Mouse (Mus musculus) thymus, postnatal 0 days (tissue): ENCODE measurements around the gene Mast2. TPM values are rescaled to one million over a fixed set of nuclear protein-coding genes. Genes with fewer than 3 reads are reported as not detected.

Source experiments
- polyA plus RNA-seq: library from polyadenylated mRNA; unstranded; fragments of >200 nt; fragmentation: Nextera tagmentation; extraction: Ambion mirVana; gene quantifications from 2 replicates; pipeline ENCODE4 v1.2.1, GENCODE M21; 2015

Mast2 gene
- polyA plus RNA-seq, 1 experiment from 2014 or later = 7.0 TPM

Other genes with a start within 250 kb of the Mast2 start
- 4.2 and 4.7 TPM in 2 replicates for gene Pik3r3, start 242.6 kb downstream of the Mast2 start, polyA plus RNA-seq
- gene Ipp, start 43.4 kb upstream of the Mast2 start, polyA plus RNA-seq = 22.5 and 23.4 TPM in 2 replicates
- gene Tmem69, start 91.8 kb upstream of the Mast2 start, polyA plus RNA-seq = 26.9 and 31.4 TPM in 2 replicates
- gene Gpbp1l1, start 93.5 kb upstream of the Mast2 start, polyA plus RNA-seq = 53.2 and 54.5 TPM in 2 replicates
- 3.8 and 4.1 TPM in 2 replicates for gene Ccdc17, start 132.5 kb upstream of the Mast2 start, polyA plus RNA-seq
- gene Nasp, start 163.8 kb upstream of the Mast2 start, polyA plus RNA-seq = 110 and 118 TPM in 2 replicates
- gene Akr1a1, start 187.5 kb upstream of the Mast2 start, polyA plus RNA-seq = 624 and 637 TPM in 2 replicates
- 1,118 and 1,206 TPM in 2 replicates for gene Prdx1, start 221.4 kb upstream of the Mast2 start, polyA plus RNA-seq
- gene Mmachc, start 244.2 kb upstream of the Mast2 start, polyA plus RNA-seq = 12.0 and 13.6 TPM in 2 replicates
- 21.5 and 23.7 TPM in 2 replicates for gene Ccdc163, start 244.3 kb upstream of the Mast2 start, polyA plus RNA-seq